Mouse (Mus musculus) neural tube, embryonic 13.5 days (tissue): ENCODE measurements around the gene Avpr1b. TPM values are rescaled to one million over a fixed set of nuclear protein-coding genes. Genes with fewer than 3 reads are reported as not detected.

Experiments
- ATAC-seq: fragments of 200-750 bp; cut with Nextera tagmentation; 2 replicates; pipeline ENCODE4 v1.8.0; 2017; ENCODE audit warnings: low read depth, mild to moderate bottlenecking, moderate TSS enrichment, moderate library complexity
- H3K27ac ChIP-seq: fragments of 300-500 bp; sonication (generic); replicated peaks from 2 replicates; pipeline ENCODE4 v1.5.1; 2015; ENCODE audit warnings: moderate library complexity, mild to moderate bottlenecking, inconsistent platforms
- H3K27me3 ChIP-seq: fragments of 300-500 bp; sonication (generic); 2 replicates; pipeline ENCODE4 v1.6.1; 2015; ENCODE audit warnings: mild to moderate bottlenecking, inconsistent platforms
- H3K36me3 ChIP-seq: fragments of 300-500 bp; sonication (generic); 2 replicates; pipeline ENCODE4 v1.6.1; 2015; ENCODE audit warnings: mild to moderate bottlenecking, inconsistent platforms
- H3K4me1 ChIP-seq: fragments of 300-500 bp; sonication (generic); replicated peaks from 2 replicates; pipeline ENCODE4 v1.6.1; 2015; ENCODE audit warnings: inconsistent platforms
- H3K4me2 ChIP-seq: fragments of 300-500 bp; sonication (generic); 2 replicates; pipeline ENCODE4 v1.6.1; 2015; ENCODE audit warnings: inconsistent platforms, mild to moderate bottlenecking, moderate library complexity
- H3K4me3 ChIP-seq: fragments of 300-500 bp; sonication (generic); 2 replicates; pipeline ENCODE4 v1.5.1; 2015; ENCODE audit warnings: mild to moderate bottlenecking, inconsistent platforms
- H3K9ac ChIP-seq: fragments of 300-500 bp; sonication (generic); 2 replicates; pipeline ENCODE4 v1.6.1; 2015; ENCODE audit warnings: moderate library complexity, mild to moderate bottlenecking, inconsistent platforms
- H3K9me3 ChIP-seq: fragments of 300-500 bp; sonication (generic); 2 replicates; pipeline ENCODE4 v1.6.1; 2016; ENCODE audit warnings: inconsistent platforms
- WGBS: fragments of 180-500 bp; shearing (Covaris S2); methylation state at CpG from one replicate; pipeline ENCODE4 v1.1.7; 2015; 5-methylcytosine and 5-hydroxymethylcytosine counted together
- polyA plus RNA-seq: library from polyadenylated mRNA; unstranded; fragments of >200 nt; fragmentation: Nextera tagmentation; extraction: Ambion mirVana; gene quantifications from 2 replicates; pipeline ENCODE4 v1.2.1, GENCODE M21; 2015

Avpr1b gene
- polyA plus RNA-seq, 1 experiment from 2014 or later: not detected

DNA sequence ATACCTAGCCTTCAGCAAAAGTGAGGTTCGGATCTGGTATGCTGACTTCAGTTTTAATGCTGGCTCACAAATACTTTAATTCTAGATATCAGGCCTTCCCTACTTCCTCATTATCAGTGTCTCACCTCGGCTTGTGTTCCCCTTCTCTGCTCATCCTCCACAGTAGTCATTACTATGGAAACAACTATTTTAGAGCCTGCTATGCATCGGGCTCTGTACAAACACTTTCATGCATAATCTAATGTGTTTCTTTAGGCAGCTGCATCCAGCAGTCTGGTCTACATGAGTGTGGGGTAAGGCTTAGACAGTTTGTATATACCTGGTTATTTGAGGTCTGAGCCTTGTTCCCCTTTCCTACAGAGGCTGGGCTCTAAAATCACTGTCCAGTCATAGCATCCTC, 15.4 kb upstream of the Avpr1b start:
- no peak overlapping the region for H3K27ac ChIP-seq
- ATAC-seq: no peak
- no peak overlapping the region for H3K4me2 ChIP-seq
- no peaks in the 10 kb centered on the region for H3K36me3 ChIP-seq
- H3K9ac ChIP-seq: no peak overlapping the region
- H3K27me3 ChIP-seq: no peaks in the 10 kb centered on the region
- WGBS: 81% methylated on average over 3 of the region's 3 CpGs
- no peaks in the 10 kb centered on the region; the same call in 1 of the 2 replicates for H3K4me1 ChIP-seq
- H3K9me3 ChIP-seq: no peaks in the 10 kb centered on the region
- no peak overlapping the region for H3K4me3 ChIP-seq

DNA sequence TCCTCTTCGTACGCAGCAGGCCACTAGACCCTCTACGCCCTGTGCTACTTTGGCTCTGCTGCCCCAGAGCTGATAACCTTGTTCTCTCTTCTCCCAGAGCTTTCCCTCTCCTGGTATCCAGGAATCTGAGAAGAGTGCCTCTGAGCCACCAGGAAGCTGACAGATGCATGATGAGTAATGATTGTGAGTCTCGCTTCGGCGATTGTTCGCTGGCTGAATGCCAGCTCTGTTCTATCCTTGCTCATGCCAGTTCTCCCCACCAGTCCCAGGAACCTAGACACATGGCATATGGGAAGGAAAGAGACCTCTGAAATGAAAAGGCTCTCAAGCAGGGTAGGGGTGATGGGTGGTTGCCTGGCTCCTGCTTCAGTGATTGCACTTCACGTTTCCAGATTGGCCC, 12.2 kb upstream of the Avpr1b start:
- no peak overlapping the region for H3K4me3 ChIP-seq
- ATAC-seq: no peak
- H3K9me3 ChIP-seq: no peaks in the 10 kb centered on the region
- no peaks in the 10 kb centered on the region for H3K27me3 ChIP-seq
- H3K4me2 ChIP-seq: no peak overlapping the region
- 66% methylated on average over 8 of the region's 8 CpGs for WGBS
- no peaks in the 10 kb centered on the region for H3K36me3 ChIP-seq
- no peaks in the 10 kb centered on the region; the same call in 1 of the 2 replicates for H3K4me1 ChIP-seq
- H3K27ac ChIP-seq: no peak overlapping the region
- no peak overlapping the region for H3K9ac ChIP-seq

DNA sequence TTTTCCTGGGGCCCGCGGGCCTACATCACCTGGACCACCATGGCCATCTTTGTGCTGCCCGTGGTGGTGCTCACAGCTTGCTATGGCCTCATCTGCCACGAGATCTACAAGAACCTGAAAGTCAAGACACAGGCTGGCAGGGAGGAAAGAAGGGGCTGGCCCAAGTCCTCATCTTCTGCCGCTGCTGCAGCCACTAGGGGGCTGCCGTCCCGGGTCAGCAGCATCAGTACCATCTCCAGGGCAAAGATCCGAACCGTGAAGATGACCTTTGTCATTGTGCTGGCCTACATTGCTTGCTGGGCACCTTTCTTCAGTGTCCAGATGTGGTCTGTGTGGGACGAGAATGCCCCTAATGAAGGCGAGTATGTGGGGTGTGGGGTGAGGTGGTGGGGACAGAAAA, 1.3 kb downstream of the Avpr1b start:
- Histone ChIP-seq H3K4me2 (no peak overlapping the region), H3K27me3 (no peaks in the 10 kb centered on the region), H3K36me3 (no peaks in the 10 kb centered on the region), H3K4me1 (no peaks in the 10 kb centered on the region), H3K9me3 (no peaks in the 10 kb centered on the region), H3K9ac (no peak overlapping the region), H3K4me3 (no peak overlapping the region), H3K27ac (no peak overlapping the region)
- WGBS: 38% methylated on average over 11 of the region's 11 CpGs
- no peak for ATAC-seq

DNA sequence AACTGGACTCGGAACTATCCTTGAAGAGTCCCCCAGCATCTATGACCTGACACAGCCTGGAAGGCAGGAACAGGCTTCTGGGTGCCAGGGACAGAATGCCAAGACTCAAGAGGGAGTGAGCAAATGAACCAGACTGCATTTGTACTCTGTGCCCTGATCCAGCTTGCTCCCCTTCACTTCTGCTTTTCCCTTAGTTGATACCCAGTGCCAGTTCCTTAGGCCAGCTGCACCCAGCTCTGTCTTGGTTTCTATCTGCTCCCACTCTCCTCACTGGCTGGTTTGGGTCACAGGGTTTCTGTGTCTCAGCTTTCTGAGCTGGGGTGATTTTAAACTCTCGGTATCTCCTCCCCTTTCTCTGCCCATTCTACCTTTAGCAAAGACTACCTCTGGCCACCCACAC, 7.7 kb downstream of the Avpr1b start:
- no peak overlapping the region for H3K4me3 ChIP-seq
- no peaks in the 10 kb centered on the region for H3K4me1 ChIP-seq
- H3K9ac ChIP-seq: no peak overlapping the region
- H3K9me3 ChIP-seq: no peaks in the 10 kb centered on the region
- 91% methylated on average over 2 of the region's 2 CpGs for WGBS
- no peaks in the 10 kb centered on the region for H3K27me3 ChIP-seq
- no peak overlapping the region for H3K27ac ChIP-seq
- H3K4me2 ChIP-seq: no peak overlapping the region
- no peaks in the 10 kb centered on the region for H3K36me3 ChIP-seq
- ATAC-seq: no peak

DNA sequence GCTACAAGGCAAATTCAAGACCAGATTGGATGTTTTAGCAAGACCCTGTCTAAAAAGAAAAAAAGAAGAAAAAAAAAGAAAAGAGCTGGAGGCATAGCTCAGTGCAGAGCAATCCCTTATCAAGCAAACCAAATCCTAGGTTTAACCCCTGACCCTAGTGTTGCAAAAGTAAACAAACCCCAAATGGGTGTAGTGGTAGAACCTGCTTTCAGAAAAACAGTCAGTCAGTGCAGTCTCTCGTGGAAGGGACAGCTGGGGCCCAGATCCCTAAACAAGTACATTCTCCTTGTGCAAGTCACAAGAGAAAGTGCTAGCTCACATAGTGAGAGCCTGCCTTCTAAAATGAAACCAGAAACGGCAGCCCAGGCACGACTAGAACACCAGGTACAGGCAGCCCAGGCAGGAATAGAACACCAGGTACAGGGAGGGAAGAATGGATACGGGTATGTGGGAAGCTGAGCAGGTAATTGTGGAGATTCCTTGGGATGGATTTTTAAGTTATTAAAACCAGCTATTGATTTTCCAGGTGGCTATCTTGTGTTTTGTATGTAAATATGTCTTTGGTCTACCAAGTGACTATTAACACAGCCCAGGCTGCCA, 13.6 kb downstream of the Avpr1b start:
- H3K36me3 ChIP-seq: no peaks in the 10 kb centered on the region
- no peak overlapping the region for H3K9ac ChIP-seq
- H3K4me2 ChIP-seq: no peak overlapping the region
- H3K27ac ChIP-seq: no peak overlapping the region
- H3K4me3 ChIP-seq: no peak overlapping the region
- H3K27me3 ChIP-seq: no peaks in the 10 kb centered on the region
- H3K4me1 ChIP-seq: no peaks in the 10 kb centered on the region
- 79% methylated on average over 4 of the region's 4 CpGs for whole genome bisulfite sequencing
- no peaks in the 10 kb centered on the region for H3K9me3 ChIP-seq
- ATAC-seq: no peak

DNA sequence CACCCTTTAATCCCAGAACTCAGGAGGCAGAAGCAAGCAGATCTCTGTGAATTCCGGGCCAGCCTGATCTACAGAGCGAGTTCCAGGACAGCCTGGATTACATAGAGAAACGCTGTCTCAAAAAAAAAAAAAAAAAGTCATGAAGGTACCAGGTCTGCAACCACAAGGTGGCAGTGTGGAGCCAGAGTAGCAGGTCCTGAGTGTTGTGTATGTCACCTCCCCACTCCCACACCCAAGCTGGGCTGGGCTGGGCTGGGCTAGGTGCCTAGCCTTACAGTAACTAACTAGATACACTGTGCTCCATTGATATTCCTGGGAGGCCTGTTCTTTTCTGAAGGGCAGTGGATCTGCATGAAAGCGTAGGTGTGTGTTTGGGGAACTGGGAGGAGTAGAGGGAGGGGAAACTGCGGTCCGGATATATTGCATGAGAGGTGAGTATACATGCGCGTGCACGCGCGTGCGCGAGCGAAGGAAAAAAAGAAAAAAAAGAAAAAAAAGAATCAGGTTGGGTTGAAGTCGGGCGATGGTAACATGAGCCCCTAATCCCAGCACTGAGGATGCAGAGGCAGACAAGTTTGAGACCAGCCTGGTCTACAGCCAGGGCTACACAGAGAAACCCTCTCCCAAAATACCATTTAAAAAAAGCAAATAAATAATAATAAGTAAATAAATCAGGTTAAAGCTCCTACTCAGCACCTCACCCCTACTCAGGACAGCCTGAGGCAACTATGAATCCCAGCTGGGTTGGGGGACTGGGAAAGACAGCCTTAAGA, 14.5 kb downstream of the Avpr1b start:
- H3K27ac ChIP-seq: no peak overlapping the region
- no peaks in the 10 kb centered on the region for H3K36me3 ChIP-seq
- no peaks in the 10 kb centered on the region for H3K4me1 ChIP-seq
- H3K9me3 ChIP-seq: no peaks in the 10 kb centered on the region
- no peak overlapping the region for H3K4me3 ChIP-seq
- 84% methylated on average over 16 of the region's 16 CpGs for WGBS
- no peak for ATAC-seq
- H3K9ac ChIP-seq: no peak overlapping the region
- no peaks in the 10 kb centered on the region for H3K27me3 ChIP-seq
- H3K4me2 ChIP-seq: no peak overlapping the region

DNA sequence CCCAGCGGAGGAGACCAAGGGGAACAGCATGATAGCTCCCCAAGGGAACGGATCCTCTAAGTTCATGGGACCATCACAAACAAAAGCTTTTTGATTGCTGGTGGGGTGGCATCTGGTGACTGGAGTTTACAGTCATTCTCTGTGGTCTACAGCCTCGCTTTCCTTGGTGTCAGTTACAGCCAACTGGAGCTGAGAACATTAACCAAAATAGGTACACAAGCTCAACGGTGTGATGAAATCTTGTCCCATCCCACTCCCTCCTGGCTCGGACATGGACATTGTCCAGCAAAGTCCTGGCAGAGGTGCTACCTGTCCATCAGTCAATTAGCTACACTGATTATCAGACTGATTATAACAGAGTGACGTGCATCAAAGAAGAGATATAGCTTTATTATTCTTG, 15.6 kb downstream of the Avpr1b start:
- no peak for ATAC-seq
- Histone ChIP-seq H3K4me1 (no peaks in the 10 kb centered on the region), H3K9me3 (no peaks in the 10 kb centered on the region), H3K4me2 (no peak overlapping the region), H3K27ac (no peak overlapping the region), H3K4me3 (no peak overlapping the region), H3K27me3 (no peaks in the 10 kb centered on the region), H3K36me3 (no peaks in the 10 kb centered on the region), H3K9ac (no peak overlapping the region)
- 85% methylated on average over 6 of the region's 6 CpGs for WGBS

DNA sequence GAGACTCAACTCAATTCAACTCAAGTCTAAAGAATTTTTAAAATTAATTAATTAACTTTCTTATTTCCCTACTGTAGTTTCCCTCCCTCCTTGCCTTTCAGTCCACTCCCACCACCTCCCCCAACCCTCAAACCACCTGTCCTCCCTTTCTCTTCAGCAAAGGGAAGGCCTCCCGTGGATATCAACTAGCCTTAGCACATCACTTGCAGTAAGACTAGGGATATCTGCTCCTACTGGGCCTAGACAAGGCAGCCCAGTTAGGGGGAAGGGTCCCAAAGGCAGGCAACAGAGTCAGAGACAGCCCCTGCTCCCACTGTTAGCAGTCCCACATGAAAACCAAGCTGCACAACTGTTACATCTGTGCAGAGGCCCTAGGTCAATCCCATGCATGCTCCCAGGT, 17.1 kb downstream of the Avpr1b start:
- WGBS: 60% methylated on average over 1 of the region's 1 CpGs

DNA sequence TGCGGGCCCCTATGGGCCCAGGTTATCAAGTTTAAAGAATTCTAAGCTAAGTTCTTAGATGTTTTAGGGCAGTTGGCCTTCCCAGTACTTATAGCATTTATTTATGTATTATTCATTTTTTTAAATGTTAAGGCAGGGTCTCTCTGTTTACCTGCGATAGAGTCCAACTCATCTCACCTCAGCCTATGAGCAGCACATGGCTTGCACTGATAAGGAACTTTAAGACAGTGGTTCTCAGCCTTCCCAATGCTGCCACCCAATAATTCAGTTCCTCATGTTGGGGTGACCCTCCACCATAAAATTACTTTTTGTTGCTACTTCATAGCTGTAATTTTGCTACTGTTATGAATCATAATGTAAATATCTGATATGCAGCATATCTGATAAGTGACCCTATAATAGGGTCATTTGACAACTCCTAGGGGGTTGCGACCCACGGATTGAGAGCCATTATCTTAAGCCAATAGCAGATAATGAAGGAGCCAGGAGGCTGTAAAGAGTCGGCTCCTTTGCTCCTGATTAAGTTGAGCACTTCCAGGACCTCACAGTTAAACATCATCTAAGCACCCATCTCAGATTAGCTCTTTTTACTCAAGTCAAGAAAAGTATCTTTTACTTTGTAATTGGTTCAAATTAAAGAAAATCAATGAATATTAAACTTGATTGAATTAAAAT, 17.6 kb downstream of the Avpr1b start:
- 77% methylated on average over 5 of the region's 5 CpGs for WGBS
- no peaks in the 10 kb centered on the region for H3K9me3 ChIP-seq

More for the DNA sequence above, 17.1 kb downstream of the Avpr1b start:
- Histone ChIP-seq H3K4me3 (no peak overlapping the region), H3K27me3 (no peaks in the 10 kb centered on the region), H3K4me1 (no peaks in the 10 kb centered on the region), H3K9me3 (no peaks in the 10 kb centered on the region), H3K36me3 (no peaks in the 10 kb centered on the region), H3K9ac (no peak overlapping the region), H3K4me2 (no peak overlapping the region), H3K27ac (no peak overlapping the region)
- no peak for ATAC-seq

DNA sequence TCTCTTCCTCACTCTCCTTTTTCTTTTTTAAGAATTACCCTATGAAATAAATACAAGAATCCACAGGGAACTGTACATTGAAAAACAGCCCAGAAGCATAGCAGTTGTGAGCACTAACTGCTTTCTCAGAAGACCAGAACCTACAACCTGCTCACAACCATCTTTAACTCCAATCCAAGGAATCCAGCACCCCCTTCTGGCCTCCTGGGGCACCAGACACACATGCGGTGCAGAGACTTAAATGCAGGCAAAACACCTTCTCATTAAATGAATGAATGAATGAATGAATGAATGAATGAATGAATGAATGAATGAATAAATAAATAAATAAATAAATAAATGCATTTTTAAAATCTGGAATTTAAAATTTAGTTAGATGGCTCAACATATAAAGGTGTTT, 19.5 kb downstream of the Avpr1b start:
- 80% methylated on average over 1 of the region's 1 CpGs for whole genome bisulfite sequencing
- H3K4me2 ChIP-seq: no peak overlapping the region
- no peaks in the 10 kb centered on the region for H3K36me3 ChIP-seq
- no peak overlapping the region for H3K27ac ChIP-seq
- no peak for ATAC-seq
- H3K4me3 ChIP-seq: no peak overlapping the region
- no peaks in the 10 kb centered on the region for H3K27me3 ChIP-seq
- H3K4me1 ChIP-seq: no peaks in the 10 kb centered on the region
- H3K9ac ChIP-seq: no peak overlapping the region
- no peaks in the 10 kb centered on the region for H3K9me3 ChIP-seq

More for the DNA sequence above, 17.6 kb downstream of the Avpr1b start:
- no peak overlapping the region for H3K27ac ChIP-seq
- H3K4me3 ChIP-seq: no peak overlapping the region
- no peaks in the 10 kb centered on the region for H3K4me1 ChIP-seq
- no peak for ATAC-seq
- H3K36me3 ChIP-seq: no peaks in the 10 kb centered on the region
- H3K27me3 ChIP-seq: no peaks in the 10 kb centered on the region
- no peak overlapping the region for H3K4me2 ChIP-seq
- H3K9ac ChIP-seq: no peak overlapping the region

DNA sequence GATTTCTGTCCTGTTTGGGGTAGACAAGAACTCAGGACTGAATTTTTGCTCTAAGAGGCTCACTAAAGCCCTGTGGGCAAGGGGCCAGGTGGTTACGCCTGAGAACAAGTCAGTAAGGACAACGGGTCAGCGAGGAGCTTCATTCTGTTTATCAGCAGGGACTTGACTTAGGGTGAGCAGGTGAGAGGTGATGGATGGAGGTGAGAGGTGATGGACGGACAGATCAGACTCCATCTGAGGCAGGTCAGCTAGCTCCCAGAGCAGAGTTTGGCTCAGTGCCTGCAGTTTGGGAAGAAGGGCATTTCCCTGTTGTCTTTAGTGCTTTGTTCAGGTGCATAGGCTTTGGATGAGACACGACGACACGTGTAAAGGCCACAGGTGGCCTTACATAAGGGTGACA, 20.3 kb downstream of the Avpr1b start:
- no peaks in the 10 kb centered on the region for H3K9me3 ChIP-seq
- H3K27me3 ChIP-seq: no peaks in the 10 kb centered on the region
- no peak overlapping the region for H3K4me2 ChIP-seq
- no peak overlapping the region for H3K4me3 ChIP-seq
- no peak overlapping the region for H3K9ac ChIP-seq
- WGBS: 90% methylated on average over 7 of the region's 7 CpGs
- no peaks in the 10 kb centered on the region for H3K36me3 ChIP-seq
- no peak for ATAC-seq
- H3K27ac ChIP-seq: no peak overlapping the region
- H3K4me1 ChIP-seq: no peaks in the 10 kb centered on the region

DNA sequence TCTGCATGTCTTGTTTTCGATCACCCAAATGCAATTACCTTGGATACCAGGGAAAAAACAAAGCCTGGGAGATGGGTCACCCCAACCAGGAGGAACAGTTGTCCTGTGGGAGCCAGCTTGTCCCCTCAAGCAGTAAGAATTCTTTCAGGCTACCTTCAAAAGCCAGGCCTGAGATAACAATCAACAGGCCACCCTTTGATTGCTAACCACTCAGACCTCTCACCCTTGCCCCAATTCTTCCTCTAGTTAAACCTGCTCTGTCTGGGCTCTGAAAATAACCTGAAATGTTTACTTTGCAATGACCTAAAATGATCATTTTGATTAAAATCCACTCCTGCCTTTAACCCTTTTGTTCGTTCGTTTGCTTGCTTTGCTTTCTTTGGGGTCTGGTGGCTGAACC, 24.6 kb downstream of the Avpr1b start:
- Histone ChIP-seq H3K4me1 (no peaks in the 10 kb centered on the region), H3K9ac (no peak overlapping the region), H3K27me3 (no peaks in the 10 kb centered on the region), H3K27ac (no peak overlapping the region), H3K4me3 (no peak overlapping the region), H3K36me3 (no peaks in the 10 kb centered on the region), H3K9me3 (no peaks in the 10 kb centered on the region), H3K4me2 (no peak overlapping the region)
- no peak for ATAC-seq
- 92% methylated on average over 3 of the region's 3 CpGs for WGBS
